Mouse (Mus musculus): ENCODE measurements around the gene Hist1h2bb.
"Not testable (repeated sequence)": the region's sequence is repeated elsewhere in the genome, so short reads cannot be mapped to it uniquely, and the experiment has no call there.

Hist1h2bb gene

GRCm38 (mm10) chr13:23746201-23747080 is at the start of gene Hist1h2bb:
Hist1h2bb (plus strand) TSS chr13:23746734.
- DNase-seq: peak; percentile 52 to 68

DNA sequence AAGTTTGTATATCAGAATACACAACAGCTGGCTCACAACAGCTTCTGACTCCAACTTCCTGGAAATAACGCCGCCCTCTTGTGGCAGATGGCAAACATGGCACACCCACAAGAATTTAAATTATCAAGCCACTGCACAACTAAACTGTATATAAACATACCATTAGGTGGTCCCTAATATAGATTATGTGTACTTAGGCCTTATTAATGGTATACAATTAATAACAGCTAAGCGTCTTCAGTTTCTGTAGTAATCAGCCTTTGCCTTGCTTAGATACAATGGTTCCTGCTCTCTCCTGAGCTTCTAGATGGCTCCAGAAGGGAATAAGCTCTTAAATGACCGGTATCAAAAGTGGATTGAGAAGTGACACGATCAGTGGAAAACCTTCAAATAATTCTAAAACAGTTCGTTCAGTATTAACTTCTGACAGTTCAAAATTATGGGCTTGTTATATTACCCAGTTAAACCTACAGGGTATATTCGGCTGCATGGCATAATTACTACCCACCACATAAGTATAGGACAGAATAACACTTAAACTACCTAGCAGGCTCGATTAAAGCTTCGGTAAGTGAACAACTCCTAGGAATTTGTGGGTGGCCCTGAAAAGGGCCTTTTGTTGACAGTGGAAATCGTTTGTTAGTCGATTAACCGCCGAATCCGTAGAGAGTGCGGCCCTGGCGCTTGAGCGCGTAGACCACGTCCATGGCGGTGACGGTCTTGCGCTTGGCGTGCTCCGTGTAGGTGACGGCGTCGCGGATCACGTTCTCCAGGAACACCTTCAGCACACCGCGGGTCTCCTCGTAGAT is 48.8 kb upstream of the Hist1h2bb start:
- peak in 1 of 2 experiments; percentile 59 for DNase-seq

- peak; percentile 95 to 99 for DNase-seq
Measured at GRCm38 (mm10) chr13:23698300-23698693, 48.2 kb upstream of the Hist1h2bb start, which contains the start of gene Hist1h4c. Hist1h4c (minus strand) TSS chr13:23698454.

DNA sequence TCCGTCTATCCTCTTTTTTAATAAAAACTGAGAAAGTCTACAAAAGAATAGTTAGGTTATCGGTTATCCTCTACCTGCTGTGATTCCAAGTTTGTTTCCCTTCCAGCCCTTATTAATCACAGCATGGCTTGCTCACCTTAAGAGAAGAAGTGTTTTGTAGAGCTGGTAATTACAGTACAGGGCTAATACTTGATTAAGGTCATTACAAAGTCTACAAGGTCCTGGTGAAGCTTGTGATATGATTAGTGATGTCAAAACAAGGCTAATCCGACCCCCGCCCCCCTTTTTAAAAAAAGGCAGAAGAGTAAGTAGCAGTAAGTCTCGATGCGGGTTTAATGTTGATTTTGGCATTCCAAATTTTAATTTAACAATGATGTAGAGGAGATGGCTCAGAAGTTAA is 47.5 kb upstream of the Hist1h2bb start:
- no peak for DNase-seq

DNA sequence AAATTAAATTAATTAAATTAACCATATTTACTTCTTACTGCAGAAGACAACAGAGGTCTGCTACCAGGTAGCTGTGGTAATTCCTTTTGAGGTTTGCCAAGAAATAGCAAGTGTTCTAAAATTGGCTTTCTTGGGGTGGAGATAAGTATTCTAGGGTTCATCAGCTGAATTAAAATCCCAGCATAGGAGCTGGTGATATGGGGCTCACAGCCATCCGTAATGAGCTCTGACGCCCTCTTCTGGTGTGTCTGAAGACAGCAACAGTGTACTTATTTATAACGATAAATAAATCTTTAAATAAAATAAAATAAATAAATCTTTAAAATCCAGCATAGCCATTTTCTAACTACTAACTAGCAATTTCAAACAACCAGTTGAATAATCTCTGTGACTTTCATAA is 46.8 kb upstream of the Hist1h2bb start:
- no peak for DNase-seq

GRCm38 (mm10) chr13:23700786-23701520 is 45.6 kb upstream of the Hist1h2bb start:
- peak; percentile 58 to 77 for DNase-seq

DNA sequence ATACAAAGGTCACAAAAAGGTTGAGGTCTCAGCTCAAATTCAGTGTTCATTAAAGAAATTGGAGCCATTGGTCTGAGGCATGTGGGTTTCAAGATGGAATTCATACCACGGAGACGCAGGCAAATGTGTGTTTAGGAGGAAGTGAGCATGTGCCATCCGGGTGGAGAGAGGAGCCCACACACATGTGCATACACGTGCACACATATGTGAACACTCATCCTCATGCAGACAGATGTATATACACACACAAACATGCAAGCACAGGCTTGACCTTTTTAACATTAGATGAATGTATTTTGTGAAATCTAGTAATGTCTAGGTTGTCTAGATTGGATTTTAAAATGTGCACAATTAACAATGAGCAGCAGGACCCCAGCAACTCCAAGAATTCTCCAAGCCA is 44.3 kb upstream of the Hist1h2bb start:
- no peak for DNase-seq

DNA sequence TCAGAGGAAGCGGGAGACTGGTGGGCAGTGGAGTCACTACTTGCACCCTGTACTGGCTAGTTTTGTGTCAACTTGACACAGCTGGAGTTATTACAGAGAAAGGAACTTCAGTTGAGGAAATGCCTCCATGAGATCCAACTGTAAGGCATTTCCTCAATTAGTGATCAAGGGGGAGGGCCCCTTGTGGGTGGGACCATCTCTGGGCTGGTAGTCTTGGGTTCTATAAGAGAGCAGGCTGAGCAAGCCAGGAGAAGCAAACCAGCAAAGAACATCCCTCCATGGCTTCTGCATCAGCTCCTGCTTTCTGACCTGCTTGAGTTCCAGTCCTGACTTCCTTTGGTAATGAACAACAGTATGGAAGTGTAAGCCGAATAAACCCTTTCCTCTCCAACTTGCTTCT is 43.7 kb upstream of the Hist1h2bb start:
- not testable (repeated sequence) for DNase-seq

GRCm38 (mm10) chr13:23705751-23706356 is 40.7 kb upstream of the Hist1h2bb start:
- DNase-seq: no peak

DNA sequence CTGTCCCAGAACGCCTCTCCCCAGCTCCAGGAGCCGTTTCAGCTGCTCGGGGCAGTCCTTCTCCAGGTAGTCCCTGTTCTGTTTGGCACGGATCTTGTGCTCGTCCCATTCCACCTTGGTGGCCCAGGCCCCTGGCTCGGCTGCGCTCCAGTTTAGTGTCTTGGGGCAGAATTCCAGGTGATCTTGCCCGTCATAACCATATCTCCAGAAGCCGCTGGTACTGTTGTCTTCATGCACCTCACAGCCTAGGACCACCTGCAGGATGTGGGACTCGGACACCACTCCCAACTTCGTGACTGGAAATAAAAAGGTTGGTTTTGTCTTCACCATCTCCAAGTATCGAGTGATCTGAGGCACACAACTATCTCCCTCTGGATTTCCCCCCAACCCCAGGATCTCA is 39.8 kb upstream of the Hist1h2bb start:
- DNase-seq: no peak

DNA sequence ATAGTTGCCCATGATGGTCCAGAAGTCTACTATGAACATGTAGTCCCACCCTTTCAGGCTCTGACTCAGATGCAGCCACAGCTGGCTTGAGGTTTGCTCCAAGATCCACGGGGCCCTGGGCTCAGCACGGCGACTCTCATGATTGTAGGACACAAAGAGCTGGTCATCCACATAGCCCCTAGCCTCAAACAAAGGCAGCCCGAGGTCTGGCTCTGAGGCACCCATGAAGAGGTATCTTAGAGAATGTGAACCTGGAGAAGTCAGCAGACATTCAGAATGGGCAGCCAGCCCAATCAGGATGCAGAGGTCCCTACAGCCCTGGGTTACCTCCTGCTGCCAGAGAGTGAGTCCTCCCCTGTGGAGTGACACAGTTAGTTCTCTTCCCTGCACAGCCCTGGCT is 38.5 kb upstream of the Hist1h2bb start:
- DNase-seq: no peak

- DNase-seq: no peak
Measured at GRCm38 (mm10) chr13:23708654-23709053, 37.9 kb upstream of the Hist1h2bb start.

DNA sequence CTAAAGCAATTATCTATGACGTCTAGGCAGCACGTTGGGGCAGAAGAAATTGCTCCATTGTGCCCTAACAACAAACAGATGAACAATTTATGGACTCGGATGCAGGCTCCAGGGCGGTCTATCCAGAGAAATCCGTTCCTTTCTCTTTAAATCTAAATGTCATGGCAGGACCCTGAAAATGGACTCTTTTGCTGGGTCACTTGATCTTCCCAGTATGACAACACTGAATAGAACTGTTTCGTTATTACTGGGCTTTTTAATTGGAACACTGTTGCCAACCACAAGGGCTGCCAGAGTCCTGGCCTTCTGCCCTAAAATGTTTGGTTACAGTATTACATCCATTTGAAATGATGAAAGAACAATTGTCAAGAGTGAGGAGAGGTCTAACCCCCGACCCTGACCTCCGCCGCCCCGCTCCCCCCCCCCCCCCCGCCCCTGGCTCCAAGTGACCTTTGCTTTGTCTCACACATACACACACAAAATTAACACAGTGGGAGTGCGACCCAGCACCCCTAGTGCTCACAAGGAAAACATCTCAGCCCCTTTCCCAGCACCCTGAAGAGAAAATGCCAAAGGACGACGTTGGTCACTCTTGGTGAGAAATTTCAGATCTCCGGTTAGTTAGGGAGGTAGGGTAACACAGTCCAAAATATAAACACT is 36.7 kb upstream of the Hist1h2bb start:
- DNase-seq: no peak

- peak; percentile 67 to 77 for DNase-seq
Measured at GRCm38 (mm10) chr13:23710374-23711089, 36.0 kb upstream of the Hist1h2bb start, which contains the start of gene Hfe. Hfe (minus strand) TSS chr13:23710854.

DNA sequence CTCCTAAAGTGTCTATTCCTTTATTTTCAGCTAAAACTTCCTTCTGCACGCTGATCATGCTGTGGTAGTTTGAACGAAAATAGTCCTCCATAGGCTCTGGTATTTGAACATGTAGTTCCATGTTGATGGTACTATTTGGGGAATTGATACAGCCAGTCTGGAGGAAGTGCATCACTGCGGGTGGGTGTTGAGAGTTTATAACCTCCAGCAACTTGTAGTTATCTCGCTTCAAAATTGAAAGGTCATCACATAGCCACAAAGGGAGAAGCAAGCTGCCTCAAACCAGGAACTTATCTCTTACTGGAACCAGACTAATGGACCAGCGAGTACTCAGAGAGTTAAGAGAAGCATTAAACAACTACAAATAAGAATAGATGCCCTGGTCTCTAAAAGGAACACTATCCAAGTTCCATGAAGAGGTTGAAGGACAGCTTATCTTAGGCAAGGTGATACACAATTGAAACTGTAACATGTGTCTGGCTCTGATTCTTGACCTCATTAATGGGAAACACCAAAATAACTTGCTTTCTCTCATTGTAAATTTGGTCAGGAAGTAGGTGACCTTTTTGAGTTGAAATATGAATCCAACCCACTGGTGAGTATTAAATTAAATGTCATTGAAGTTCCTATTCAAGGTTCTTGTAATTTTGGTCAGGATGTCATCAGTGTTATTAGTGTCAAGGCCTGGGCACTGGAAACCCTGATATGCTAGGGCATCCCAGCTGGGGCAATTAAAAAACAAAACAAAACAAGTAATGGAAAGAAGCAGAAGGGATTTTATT is 30.1 kb upstream of the Hist1h2bb start:
- no peak for DNase-seq

- DNase-seq: no peak
Measured at GRCm38 (mm10) chr13:23717176-23717575, 29.4 kb upstream of the Hist1h2bb start.

- not testable (repeated sequence) for DNase-seq
Measured at GRCm38 (mm10) chr13:23717593-23718245, 28.8 kb upstream of the Hist1h2bb start.

DNA sequence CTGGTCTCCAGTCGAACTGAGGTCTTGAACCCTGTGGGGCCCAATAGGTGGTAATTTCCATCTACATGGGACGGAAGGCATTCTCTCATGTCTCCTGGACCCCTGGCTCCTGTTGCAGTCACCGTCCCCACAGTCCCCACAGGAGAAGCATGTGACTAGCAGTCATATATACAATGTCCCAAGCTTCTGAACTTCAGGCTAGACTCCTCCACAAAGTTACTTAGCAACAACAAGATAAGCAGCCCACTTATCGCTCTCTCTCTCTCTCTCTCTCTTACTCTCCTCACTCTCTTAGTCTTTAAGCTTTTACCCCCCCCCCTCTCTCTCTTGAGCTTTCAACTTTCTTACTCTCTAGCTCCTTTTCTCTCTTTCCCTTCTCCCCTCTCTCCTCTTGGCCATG is 22.3 kb upstream of the Hist1h2bb start:
- no peak for DNase-seq

GRCm38 (mm10) chr13:23725213-23725612 is 21.3 kb upstream of the Hist1h2bb start:
- DNase-seq: no peak

All from thymus, adult 18-20 months (tissue).